Mouse (Mus musculus) cerebellum, postnatal 10 days (tissue): ENCODE measurements at regions not wholly inside any gene's neighbourhood (a gene's known extent, or its start where the extent isn't known, plus 50 kb on each side); places are given as distances from the start of the nearest gene placed in this dataset.

Source experiments
- DNase-seq, 2 experiments: peaks; one replicate each; pipeline ENCODE4 v3.0.0; 2021; ENCODE audit warnings: mixed read lengths in 2 of 2

DNA sequence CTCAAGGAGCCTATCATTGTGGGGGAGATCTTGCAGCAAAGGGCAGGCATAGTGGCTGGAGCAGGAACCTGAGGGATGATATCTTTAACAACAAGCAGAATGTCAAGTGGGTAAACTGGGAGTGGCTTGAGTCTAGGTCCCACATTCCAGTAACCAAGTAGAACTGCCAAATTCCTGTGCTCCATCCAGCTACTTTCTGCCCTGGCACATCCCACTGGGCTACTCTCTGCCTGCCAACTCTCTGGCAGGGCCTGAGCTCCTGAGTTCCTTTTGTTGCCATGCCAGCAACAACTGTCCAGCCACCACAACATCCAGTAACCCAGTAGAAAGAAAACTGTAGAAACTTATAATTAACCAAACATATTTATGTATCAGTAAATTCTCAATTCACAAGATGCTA is 1088.8 kb upstream of the Tenm4 start:
- peak; percentile 6 to 39 for DNase-seq

DNA sequence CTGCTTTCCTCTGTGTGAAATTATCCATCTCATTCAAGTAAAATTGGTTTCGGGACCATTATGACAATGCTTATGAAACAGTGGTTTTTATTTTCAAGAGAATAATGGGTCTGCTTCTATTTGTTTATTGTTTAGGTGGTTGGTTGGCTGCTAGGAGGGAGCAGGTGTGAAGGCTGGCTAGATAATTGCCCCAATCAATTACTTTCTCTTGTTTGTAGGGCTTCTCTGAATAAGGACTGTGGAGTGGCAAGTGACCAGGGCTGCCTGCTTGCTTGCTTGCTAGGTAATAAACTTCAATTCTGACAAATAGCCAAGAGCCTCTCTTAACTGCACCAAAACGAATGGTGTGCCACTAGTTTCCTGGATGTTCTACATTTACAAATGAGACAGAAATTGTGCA is 1086.7 kb upstream of the Tenm4 start:
- DNase-seq = peak in 1 of 2 experiments; percentile 5

DNA sequence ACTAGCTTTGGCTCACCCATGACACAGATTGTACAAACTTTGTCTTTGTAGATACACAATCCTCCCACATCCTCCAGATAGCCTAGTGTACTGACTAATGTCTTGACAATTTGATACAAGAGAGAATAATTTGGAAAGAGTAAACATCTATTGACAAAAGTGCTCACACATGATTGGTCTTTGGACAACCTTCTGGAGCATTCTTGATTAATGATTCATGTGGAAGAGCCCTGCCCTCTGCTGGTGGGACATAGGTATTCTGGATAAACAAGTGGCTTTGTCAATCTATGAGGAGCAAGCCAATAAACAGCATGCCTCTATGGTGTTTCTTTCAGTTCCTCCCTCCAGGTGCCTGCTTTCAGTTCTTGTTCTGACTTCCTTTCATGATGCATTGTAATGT is 1079.7 kb upstream of the Tenm4 start:
- peak; percentile 64 to 67 for DNase-seq

DNA sequence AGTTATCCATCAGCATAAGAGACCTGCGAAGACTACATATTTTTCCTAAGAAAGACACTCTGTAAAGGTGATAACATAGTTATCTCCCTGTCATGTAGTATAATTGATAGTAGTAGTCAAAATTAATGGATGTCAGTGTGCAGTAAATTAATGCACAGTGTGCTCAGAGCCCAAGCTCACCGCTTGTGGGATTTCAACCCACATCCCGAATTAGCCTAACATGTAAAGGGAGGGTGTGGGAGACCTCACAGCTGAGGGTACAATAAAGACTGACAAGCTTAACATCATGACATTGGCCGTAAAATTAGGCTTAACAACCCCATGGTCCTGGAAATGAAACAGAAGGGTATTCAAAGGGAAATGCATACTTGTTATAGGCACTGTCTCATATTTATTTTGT is 1042.0 kb upstream of the Tenm4 start:
- DNase-seq = no peak

DNA sequence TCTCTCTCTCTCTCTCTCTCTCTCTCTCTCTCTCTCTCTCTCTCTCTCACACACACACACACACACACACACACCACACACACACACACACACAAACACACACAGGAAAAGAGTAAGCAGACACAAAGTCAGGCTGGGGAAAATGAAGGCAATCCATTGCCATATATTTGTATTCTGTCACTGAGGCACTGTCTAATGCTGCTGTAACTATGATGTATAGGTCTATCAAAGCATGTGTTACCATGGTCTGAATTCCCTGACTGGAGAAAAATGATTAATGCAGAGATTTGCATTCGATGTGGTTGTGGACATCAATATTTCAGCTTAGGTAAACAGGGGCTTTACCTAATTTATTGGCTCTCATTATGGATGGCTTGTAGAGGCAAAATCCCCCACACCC is 1038.0 kb upstream of the Tenm4 start:
- no peak for DNase-seq

DNA sequence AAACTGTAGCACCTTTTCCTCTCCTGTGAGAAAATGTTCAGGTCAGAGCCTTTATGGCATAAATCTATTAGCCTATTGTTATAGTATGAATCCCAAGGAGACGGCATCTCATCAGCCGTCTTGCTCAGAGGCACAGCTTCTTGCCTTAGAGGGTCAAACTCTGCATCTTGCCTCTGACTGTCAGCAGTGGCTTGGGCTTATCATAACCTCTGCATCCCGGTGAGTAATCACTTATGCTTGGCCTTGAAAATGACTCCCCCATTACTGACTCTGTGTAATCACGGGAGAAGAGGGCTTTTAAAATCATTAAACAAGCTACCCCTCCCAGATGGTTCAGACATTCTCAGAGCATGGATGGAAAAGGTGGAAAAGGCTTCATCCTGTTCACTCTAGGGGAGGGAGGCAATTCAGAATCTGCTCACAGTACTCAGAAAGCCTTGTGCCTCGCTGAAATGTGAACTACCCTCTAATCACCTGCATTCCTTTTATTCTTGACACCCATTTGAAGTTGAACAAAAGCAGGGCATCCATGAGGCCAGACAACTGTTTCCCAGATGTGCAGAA is 1036.9 kb upstream of the Tenm4 start:
- no peak for DNase-seq

DNA sequence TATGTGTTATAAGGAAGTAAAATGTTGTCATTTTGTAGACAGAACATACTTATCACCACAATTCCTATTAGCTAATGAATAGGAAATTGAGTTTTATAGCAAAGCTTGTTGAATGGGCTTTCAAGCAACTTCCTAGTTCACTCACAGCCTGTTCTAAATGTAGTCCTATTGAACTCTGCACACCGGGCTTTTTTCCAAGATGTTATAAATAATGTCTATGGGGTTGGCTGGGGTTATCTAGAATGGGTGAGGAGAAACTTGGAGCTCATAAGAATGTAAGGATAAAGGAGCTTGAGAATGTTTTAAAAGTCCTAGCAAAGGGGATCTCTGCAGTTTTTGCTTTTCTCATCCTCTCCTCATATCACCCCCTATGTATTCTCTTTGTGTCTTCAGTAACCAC is 1029.3 kb upstream of the Tenm4 start:
- DNase-seq = no peak

DNA sequence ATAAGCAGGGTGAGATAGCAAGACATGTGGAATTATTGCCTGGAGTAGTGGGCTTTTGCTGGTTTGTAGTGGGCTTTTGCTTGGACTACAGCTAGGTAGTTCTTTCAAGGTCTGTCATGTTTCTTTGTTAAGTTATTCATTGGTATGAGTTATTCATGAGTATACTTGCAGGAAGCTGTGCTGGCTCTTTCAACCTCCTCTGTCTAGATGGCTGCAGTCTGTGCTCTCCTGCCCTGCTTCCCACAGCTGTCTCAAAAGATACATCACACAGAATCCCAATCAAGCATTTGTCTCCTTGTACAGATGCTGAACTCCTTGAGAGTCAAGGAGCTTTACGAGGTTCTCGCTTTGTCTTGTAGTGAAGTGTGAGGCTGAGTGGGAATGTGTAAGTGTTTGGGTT is 1028.0 kb upstream of the Tenm4 start:
- DNase-seq = no peak
